Mouse (Mus musculus): ENCODE measurements around the gene Wipi2.

GRCm38 (mm10) chr5:142668556-142669263, 41.2 kb downstream of the Wipi2 start:
- TF ChIP-seq CTCF (IDR thresholded peaks at IDR 0.05; ENCODE audit: insufficient read depth, low read length) (no peak), POLR2A (IDR thresholded peaks at IDR 0.05; ENCODE audit: borderline replicate concordance, extremely low read depth, low read depth, low read length) (no peak)

Measured in lung, adult 2 months (tissue).